Mouse (Mus musculus): ENCODE results near the gene Slc25a33. TPM values are rescaled to one million over a fixed set of nuclear protein-coding genes. Genes with fewer than 3 reads are reported as not detected.

Slc25a33 gene
- polyA plus RNA-seq, 1 experiment, result 6.9 TPM

DNA sequence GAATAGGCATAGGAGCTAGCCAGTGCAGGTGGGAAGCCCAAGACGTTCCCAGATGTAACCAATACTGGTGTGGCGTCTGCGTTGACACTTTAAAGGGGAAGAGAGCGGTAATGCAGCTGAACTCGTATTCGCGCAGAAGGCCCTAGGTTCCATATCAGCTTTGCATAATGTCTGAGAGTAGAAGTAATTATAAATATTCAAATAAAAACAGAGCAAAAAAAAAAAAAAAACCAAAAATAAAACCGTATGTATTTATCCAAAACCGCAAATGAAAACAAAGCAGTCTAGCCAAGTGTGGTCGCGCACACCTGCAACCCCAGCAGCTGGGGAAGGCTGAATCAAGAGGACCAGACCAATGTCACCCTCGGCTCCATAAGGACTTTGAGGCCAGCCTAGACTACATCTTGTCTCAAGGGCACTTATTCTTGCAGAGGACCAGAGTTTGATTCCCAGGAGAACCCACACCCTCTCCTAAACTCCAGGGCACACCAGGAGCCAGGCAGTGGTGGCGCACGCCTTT lies 32.0 kb downstream of the Slc25a33 start:
- TF ChIP-seq GATA1 (IDR thresholded peaks at IDR 0.05; ENCODE audit: low read length), result no peak

DNA sequence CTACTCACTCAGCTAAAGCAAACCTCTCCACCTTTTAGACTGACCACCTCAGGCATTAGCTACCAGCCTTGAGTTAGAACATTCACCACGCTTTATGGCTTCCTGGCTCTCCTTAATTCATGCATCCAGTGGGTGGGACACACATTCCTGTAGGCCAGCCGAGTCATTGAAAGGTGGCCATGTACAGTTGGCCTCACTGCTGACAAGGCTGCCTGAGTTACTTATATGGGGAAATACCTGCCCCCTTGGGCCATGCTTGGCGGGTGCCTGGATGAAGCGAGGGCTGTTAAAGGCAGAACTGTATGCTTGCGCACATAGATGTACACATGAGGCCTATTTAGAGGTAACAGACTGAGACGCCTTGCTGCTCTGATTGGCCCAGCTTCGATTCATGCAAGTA lies 33.8 kb downstream of the Slc25a33 start:
- no peak for TF ChIP-seq GATA1 (IDR thresholded peaks at IDR 0.05; ENCODE audit: low read length)

DNA sequence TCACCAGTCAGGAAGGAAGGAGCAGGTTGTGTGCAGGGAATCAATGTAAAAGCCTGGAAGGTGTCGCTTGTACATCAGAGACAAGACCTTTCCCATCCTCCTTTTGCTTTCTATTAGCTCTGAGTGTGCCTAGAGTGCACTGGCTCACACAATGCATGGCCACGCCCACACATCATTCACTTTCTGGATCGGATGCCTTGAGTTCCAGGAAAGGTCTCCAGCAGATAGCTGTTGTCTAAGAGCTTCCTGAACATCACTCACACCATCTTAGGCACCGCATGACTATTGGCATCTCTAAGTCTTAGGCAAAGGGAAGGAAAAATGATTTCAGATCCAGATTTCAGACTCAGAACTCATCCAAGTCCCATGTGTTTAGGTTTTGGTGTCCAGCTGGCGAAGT lies 34.6 kb downstream of the Slc25a33 start:
- no peak for TF ChIP-seq GATA1 (IDR thresholded peaks at IDR 0.05; ENCODE audit: low read length)

DNA sequence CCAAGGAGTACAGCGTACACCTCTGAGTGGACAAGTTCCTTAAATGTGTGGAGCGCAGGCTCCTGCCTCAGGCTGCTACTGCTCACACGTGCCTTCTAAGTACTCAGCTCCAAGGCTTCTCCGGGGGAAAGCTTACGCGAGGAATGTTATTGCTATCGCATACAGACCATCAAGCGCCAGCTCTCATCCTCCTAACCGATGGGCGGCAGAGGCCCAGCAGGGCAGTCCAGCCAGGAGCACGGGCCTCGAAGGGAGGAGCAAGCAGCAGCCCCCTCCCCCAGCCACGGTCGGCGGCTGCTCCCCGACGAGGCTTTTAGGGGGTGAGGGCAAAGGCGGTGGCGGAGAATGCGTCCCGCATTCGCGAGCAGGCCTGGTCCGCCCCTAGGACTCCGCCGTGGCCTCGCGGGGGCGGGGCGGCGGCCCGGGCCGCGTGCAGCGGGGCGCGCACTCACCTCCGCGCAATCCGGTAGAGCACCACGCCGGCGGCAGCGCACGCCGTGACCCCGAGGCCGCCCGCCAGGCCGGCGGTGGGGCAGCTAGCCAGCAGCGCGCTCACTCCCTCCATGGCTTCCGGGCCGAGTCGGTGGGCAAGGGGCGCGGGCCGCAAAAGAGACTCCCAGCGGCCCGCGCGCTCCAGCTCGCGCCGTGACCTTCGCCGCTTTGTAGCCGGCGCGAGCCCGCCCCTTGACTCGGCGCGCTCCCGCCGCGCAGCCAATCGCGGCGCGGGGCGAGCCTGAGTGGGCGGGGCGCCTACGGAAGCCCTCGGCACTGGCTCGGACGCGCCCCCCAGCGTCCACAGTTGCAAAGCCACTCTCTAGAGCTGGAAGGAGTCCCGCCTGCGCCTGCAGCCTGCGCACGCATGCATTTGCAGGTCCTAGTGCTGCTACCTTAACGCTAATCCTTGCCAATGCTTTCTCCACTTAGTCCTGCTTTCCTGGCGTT lies 36.4 kb downstream of the Slc25a33 start, which contains the start of gene Tmem201:
Tmem201 (minus strand) TSS at position 662 of the 942 bp plus-strand sequence.
- TF ChIP-seq GATA1 (IDR thresholded peaks at IDR 0.05; ENCODE audit: low read length), result no peak

DNA sequence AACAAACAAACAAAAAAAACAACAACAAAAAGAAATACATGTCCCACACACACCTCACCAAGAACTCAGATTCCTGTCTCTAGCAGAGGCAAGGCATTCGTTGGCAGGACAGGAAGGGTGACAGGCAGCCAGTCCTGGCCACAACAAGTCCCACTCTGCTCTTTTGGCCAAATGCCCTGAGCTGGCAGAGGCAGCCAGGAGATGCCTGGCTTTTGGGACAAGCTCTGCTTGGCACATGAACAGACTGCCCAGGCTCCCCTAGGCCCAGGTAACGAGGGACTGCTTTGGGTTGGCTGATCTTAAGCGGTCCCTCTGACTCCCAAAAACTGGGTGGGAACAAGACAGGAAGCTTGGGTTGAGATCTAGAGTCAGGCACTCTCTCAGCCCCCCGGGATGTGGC lies 37.5 kb downstream of the Slc25a33 start:
- no peak for TF ChIP-seq GATA1 (IDR thresholded peaks at IDR 0.05; ENCODE audit: low read length)

DNA sequence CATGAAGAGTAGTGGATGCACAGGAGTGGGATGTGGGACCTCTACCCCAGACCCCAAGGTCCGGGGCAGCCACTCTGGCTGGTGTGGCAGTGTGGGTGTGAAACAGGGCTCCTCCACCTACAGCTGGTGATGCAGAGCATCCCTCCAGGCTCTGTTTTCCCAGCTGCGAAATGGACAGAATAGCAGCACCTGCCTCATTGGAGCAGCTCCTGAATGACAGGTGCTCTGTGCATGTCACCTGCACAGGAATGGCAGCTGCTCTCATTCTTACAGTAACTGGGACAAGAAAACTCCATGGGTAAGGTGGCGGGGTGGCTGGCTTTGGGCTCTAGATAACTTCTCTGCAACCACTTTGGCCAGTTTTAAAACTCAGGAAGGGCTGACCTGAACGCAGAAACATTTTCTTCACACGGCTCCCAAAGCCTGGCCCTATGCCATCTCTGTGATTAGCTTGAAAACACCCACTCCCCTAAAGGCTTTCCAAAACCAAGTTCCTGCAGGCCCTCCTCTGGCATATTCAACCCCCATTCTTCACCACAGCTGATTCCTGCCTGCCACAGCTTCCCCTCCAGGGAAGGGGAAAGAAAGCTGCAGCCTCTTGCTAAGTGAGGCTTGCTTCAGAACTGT lies 38.3 kb downstream of the Slc25a33 start:
- TF ChIP-seq GATA1 (IDR thresholded peaks at IDR 0.05; ENCODE audit: low read length), result no peak

DNA sequence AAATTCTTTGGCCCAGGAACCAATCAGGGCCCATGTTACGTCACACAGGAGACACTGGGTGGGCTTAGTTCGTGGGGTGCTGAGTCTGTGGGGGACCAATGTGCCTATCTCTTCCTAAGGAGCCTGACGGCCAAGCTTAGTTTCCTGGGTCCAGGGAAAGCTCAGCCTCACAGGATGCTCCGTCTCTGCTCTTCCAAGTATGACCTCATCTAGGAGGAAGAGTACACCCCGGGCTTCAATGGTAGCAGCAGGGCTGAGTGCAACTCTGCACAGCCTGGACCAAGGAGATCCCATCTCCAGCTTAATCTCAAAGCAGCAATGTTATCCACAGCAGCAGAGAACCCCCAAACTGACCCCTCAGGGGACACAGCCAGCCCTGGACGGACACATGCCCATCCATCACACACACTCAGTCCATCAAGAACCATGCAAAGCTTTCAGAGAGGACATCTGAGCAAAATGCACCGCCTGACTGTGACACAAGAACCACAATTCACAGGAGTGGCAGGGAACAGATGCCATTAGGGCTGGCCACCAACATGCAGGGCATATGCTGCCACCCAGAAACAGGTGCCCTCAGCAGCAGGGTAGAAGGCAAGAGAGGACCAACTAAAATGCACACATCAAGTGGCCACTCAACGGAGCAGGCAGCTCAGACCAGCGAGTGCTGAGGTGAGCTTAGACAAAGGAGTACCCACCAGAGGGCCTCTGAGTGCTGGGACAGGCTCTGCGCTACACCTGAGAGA lies 39.2 kb downstream of the Slc25a33 start:
- no peak for TF ChIP-seq GATA1 (IDR thresholded peaks at IDR 0.05; ENCODE audit: low read length)

DNA sequence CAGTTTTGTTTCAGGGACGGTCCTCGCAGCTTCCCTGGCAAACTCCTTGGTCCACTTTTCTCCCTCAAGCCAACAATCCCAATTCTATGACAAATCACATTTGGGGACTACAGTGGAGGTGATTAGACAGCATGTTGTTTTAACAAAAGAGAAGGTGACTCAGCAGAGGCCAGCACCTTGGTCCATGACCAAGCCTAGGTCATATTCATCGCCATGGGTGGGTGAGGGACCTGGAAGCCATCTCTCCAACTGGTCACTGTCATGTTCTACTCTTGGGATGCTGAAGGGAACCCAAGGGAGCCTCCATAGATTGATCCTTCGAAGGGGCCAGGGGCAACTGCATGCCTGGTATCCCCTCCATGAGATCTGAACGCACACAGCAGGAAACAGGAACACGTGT lies 39.8 kb downstream of the Slc25a33 start:
- TF ChIP-seq GATA1 (IDR thresholded peaks at IDR 0.05; ENCODE audit: low read length), result no peak

DNA sequence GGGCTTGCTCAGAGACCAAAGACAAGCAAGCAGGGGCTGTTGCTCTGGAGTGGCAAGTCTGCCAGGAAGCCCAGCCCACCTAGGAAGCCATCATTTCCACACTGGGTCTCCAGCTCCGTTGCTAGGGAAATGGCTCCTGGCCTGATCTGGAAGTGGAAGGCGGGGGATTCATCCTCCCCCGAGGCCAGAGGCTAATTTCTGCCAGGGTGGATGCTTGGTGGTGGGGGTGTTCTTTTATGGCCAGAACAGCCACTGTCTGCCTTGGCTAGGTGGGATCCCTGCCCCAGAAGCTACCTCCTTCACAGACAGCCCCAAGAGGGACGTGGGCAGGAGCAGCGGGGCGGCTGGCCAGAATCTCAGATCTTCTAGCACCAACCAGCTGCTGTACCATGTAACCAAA lies 40.3 kb downstream of the Slc25a33 start:
- TF ChIP-seq GATA1 (IDR thresholded peaks at IDR 0.05; ENCODE audit: low read length), result no peak

DNA sequence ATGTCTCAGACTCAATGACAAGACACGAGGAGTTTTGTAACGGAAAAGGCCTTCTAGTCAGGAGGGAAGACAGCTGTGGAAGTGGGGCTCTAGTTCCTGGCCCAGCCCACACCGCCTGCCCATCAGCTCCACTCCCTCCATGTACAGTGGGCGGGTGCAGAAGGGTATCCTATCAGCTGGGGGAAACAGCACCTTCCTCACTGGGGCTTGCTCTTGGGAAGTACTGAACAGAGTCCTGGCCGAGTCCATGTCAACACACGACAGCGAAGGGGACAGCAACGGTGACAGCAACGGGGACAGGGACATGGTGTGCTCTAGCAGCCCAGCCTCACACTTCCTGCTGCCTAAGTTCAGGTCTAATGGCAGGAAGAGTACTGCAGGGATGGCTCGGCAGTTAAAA lies 41.3 kb downstream of the Slc25a33 start:
- no peak for TF ChIP-seq GATA1 (IDR thresholded peaks at IDR 0.05; ENCODE audit: low read length)

DNA sequence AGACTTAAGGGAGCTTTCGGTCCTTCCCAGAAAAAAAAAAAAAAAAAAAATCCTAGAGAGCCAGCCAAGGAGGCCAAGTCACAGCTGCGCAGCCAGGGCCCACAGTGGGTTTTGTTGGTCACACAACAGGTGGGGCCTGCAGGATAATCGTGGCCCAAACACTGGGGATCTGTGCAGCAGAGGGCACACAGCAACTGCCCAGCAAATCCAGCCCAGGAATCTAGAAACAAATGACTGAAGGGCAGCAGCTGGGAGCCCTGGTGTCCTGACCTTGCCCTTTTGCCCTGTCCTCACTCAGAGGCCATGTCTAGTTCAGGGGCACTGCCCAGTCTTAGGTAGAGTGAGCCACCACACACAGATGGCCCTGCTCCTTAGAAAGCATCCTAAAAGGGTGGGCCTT lies 41.8 kb downstream of the Slc25a33 start:
- no peak for TF ChIP-seq GATA1 (IDR thresholded peaks at IDR 0.05; ENCODE audit: low read length)

DNA sequence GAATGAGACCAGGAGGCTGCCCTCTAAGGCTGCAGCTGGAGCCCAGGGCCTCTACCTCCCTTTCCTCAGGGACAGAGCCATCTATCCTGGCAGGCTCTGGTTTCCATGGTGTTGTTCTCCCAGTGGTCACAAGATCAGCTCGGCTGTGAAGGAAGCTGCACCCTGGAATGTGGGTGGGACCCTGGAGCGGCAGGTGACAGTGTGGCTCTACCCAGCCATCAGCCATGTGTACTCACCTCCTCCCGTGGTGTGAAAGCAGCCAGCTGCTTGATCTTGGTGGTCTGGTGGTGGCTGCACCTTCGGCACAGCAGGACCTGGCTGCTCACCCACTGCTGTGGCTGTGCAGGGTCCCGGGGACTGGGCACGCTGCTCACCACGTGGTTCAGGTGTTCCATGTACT lies 43.2 kb downstream of the Slc25a33 start:
- TF ChIP-seq GATA1 (IDR thresholded peaks at IDR 0.05; ENCODE audit: low read length), result no peak

DNA sequence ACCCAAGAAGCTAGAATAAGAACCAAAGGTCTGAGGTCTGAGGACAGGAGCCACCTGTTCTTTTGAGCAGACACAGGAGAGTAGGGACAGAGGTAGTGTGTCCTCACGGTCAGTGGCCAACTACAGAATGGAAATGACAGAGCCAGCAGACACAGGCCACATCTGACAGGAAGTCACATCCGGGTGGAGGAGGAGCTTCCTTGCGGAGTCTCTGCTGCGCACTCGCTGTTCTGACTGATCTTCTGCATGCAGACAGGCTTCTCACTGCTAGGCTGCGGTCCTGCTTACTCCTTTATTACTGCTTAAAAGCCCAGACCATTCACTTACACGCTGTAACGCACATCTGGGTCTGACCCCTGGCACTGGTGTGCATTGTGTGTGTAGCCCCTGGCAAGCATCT lies 45.3 kb downstream of the Slc25a33 start:
- TF ChIP-seq GATA1 (IDR thresholded peaks at IDR 0.05; ENCODE audit: low read length), result no peak

DNA sequence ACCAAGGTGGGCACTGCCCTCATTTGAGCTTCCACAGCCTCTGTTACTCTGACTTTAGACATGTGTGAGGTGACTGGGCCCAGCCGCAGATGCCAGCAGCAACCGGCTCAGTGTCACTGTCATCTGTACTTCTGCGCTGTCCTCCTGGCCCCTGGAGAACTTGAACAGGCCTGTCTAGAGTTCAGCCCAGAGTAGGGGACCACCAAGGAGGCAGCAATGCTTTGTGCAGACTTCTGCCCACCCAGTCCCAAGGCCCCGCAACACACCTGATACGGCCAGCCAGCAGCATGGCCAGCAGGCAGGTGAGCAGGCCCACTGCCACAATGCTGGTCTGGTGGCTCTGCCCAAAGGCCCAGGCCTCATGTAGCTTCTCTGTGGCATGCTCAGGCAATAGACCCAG lies 46.4 kb downstream of the Slc25a33 start:
- TF ChIP-seq GATA1 (IDR thresholded peaks at IDR 0.05; ENCODE audit: low read length), result no peak

DNA sequence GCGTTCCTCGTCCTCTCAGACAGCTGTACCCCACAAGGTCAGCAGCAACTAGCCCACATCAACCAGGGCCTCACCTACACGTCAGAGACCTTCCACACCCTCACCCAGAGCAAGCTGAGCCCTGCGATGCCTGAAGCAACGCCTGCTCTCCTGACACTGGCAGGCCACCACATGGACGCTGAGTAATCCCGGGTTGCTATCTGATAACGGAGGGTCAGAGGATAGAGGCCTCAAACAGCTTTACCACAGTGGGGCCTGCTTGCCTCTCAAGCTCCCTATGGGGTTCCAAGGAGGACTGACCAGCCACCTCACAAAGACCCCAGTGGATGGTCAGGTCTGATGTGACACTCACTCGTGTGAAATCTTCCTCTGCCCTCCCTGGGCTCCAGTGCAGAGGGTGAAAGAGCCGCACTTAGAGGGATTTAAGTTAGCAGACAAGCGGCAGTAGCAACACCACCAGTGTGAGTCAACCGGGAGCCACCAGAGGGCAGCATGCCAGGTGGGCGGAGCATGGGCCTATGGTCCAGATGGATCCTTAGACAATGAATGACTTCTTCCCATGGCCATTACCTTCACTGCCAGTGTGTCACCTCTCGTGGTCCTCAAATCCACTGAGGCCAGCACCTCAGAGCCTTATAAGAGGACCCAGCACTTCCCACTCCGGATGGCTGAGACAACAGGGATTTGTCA lies 48.3 kb downstream of the Slc25a33 start:
- TF ChIP-seq GATA1 (IDR thresholded peaks at IDR 0.05; ENCODE audit: low read length), result no peak

All from G1E-ER4 (cell line).